Mouse (Mus musculus) thymus, postnatal 36 days (tissue): ENCODE measurements around the gene Sept1.
"Not testable (repeated sequence)": the region's sequence is repeated elsewhere in the genome, so short reads cannot be mapped to it uniquely, and the experiment has no call there.

ENCODE experiments used
- DNase-seq, 2 experiments: peaks; one replicate each; pipeline ENCODE4 v3.0.0; 2022; ENCODE audit warnings: mixed read lengths in 2 of 2

The Sept1 gene

DNA sequence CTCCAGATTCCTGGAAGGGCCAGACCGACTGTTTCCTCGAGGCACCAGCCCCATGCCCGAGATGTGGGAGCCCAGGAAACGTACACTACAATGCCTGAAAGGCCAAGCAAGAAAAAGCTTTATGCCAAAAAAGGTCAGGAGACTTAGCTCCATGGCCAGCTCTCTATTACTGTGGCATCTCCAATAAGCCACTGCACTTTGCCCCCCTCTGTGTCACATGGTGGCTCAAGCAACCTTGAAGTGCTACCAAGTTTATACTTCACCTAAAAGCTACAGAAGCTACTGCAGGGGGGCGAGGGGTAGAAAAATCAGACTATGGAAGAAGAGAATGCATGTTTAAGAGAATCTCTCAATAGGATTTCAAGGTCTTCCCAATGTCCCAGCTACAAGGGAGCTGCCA, 39.9 kb downstream of the Sept1 start:
- no peak for DNase-seq

DNA sequence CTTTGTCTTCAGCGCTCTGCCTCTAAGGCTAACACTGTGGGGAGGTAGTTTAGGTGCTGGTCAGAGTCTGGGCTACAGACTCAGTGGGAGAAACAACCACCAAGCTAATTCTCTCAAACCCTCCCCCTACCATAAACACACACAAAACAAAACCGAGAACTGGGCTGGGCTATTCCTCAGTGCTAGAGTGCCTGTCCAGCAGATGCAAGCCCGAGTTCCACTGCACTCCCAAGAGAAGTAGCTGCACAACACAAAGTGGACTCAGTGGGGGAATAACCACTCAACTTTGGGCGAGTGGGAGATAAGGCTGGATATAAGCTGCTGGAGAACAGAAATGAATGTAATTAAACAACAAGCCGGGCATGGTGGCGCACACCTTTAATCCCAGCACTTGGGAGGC, 42.3 kb downstream of the Sept1 start:
- DNase-seq = no peak

DNA sequence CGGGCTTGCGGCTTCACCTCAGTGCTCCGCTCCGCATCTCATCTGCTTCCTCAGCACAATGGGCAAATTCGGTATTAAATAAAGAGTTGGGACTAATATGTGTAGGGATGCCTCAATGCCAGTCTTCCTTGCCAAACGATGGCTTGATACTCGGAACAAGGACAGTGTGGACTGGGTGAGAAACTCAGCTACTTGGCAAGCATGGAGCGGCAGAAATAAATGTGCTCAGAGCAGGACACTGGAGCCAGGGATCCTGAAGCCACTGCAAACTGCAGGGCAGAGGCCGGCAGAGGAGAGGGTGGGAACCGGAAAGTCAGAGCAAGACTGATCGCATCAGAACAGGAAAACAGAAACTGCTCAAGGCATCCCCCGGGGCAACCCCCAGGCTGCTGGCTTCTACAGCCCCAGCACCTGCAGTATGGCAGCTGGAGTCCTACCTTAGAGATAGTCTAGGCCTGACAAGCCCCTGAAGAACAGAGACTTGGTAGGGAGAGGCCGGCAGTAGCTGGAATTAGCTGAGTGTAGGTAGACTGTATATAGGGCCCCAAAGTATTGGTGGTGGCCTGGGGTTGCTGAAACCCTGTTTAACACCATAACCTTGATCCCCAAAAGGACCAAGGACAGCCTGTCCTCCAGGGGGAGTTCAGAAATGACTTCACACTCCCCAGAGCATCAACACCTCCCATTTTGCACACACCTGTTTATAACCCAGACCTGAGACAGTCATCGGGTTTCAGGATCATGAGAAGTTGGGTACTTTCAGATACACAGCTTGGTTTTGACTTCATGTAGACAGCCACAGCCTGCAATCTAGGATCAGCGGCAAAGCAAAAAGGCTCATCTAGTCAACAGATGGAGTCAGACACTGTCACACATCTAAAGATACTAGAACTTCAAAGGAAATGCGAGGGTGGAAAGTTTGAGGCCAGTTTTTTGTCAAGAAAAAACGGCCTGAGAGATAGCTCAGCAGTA, 44.3 kb downstream of the Sept1 start:
- DNase-seq = peak; percentile 45 to 69

DNA sequence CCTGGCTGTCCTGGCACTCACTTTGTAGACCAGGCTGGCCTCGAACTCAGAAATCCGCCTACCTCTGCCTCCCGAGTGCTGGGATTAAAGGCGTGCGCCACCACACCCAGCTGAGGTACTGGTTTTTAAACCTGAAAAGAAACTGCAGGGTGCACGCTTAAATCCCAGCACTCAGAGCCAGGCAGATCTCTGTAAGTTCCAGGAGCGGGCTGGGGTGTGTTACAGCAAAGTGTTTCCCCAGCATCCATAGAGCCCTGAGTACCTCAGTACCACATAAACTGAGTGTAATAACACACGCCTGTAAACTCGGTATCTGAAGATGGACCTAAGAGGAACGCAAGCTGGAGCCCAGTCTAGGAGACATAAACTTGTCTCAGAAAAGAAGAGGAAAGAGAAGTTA, 45.6 kb downstream of the Sept1 start:
- no peak for DNase-seq

DNA sequence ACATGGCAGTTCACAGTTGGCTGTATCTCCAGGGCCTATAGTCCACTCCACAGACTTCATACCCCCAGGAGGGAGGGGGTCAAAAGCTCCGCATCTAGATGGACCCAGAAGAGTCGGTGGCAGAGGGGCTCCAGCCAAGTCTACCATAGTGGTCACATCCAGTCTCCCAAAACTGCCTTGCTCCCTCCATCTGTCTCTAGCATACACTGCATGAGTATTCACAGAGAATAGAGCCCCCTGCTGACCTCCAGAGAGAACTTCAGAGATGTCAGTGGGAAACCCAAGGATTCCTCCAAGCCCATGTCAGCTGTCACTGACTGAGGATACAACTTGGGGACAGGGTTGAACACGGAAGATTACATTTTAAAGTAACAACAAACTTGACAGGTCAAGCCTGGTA, 47.3 kb downstream of the Sept1 start:
- DNase-seq = no peak

DNA sequence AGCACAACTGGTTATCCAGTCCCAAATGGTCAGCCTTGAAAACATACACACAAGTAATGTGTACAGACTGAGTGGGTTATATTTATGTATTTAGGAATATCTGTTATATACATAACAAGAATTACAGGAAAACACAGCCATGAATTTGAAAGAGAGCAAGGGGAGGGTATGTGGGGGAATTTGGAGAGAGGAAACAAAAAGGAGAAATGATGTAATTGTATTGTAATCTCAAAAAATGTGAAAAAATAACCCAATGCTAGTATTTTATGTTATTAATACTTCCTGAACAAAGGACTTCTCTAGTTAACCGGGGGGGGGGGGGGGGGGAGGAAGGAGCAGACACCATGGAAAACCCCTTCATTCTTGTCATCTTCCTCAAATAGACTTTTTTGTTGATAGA, 48.2 kb downstream of the Sept1 start:
- DNase-seq = no peak

DNA sequence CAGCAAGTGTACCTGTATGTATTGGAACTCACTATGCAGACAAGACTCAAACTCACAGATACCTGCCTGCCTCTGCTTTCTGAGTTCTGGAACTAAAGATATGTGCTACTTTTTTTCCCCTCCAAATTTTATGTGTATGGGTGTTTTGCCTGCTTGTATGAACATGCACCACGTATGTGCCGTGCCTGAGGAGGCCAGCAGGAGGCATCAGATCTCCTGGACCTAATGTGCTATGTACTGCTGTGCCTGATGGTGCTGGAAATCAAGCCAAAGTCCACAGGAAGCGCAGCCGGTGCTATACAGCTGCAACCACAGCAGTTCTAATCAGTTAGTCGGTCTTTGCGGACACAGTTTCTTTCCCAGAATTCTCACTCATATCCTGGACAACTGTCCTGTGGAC, 49.1 kb downstream of the Sept1 start:
- peak; percentile 40 to 41 for DNase-seq

DNA sequence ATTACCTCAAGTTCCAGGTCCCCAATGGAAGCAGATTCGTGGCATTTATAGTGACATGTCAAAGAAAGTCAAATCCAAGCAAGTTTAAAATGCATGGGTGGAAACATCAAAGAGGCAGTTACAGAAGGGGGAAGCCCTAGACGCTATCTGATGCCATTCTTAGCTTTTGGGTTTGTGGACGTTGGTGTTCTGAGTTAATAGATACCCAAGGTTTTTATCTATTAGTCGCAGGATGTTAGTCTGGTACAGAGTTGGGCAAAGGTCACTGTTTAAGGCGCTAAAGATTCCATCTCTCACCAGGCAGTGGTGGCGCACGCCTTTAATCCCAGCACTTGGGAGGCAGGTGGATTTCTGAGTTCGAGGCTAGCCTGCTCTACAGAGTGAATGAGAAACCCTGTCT, 49.6 kb downstream of the Sept1 start:
- DNase-seq = no peak

DNA sequence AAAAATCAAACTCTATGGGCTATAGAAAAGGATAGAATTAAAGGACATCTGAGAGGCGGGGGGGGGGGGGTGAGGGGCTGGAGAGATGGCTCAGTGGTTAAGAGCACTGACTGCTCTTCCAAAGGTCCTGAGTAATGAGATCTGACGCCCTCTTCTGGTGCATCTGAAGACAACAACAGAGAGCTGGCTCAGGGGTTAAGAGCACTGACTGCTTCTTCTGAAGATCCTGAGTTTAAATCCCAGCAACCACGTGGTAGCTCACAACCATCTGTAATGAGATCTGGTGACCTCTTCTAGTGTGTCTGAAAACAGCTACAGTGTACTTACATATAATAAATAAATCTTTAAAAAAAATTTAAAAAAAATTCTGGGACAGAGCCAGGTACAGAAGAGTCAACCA, 51.2 kb downstream of the Sept1 start:
- not testable (repeated sequence) for DNase-seq

DNA sequence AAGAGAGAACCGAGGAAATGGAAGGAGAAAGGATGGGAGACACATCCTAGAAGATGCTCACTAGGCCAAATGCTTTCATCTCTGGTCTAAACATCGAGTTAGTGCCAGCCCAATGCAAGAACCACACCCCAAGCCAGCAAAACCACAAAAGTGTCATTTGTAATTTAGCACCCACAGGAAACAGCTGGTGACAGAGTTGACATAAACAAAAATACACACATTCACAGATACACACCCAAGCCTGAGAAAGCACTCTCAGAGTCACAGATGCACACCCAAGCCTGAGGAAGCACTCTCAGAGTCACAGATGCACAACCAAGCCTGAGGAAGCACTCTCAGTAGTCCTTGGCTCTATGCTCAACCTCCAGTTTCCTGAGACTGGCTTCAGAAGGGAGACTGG, 52.1 kb downstream of the Sept1 start:
- no peak for DNase-seq

DNA sequence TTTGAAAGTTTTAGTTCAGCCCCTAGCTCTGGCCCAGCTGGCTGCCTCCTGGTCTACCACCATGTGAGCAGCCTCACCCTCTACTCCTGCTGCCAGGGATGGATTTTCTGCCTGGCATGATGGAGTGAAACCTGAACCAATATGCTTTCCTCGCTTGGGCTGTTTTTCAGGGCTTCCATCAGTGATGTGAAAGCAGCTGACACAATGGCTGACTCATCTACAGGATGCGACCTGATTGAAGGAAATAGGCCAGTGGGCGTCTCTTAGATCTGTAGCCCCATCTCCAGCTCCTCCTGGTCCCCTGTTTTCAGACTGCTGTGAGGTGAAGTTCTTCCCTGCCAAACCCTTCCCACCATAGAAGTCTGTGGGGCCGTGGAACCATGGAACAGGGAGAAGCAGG, 56.0 kb downstream of the Sept1 start:
- DNase-seq = no peak

DNA sequence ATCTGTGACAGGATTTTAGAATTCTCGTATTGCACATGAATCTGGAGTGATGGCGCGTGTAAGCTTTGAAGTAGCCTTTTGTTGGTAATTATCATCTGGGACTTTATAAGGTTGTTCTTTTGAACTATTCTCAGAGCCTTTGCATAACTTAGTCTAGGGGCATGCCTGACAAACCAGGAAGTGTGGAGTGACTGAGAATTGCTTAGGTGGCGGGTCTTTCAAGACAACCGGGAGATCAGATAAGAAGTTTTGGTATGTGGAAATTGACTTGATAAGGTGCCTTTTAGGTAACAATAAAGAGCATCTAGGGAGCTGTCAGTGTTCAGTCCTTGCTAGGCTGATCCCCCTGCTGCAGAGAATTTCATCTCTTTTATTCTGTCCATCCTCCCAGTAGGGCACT, 66.4 kb downstream of the Sept1 start:
- DNase-seq = no peak

DNA sequence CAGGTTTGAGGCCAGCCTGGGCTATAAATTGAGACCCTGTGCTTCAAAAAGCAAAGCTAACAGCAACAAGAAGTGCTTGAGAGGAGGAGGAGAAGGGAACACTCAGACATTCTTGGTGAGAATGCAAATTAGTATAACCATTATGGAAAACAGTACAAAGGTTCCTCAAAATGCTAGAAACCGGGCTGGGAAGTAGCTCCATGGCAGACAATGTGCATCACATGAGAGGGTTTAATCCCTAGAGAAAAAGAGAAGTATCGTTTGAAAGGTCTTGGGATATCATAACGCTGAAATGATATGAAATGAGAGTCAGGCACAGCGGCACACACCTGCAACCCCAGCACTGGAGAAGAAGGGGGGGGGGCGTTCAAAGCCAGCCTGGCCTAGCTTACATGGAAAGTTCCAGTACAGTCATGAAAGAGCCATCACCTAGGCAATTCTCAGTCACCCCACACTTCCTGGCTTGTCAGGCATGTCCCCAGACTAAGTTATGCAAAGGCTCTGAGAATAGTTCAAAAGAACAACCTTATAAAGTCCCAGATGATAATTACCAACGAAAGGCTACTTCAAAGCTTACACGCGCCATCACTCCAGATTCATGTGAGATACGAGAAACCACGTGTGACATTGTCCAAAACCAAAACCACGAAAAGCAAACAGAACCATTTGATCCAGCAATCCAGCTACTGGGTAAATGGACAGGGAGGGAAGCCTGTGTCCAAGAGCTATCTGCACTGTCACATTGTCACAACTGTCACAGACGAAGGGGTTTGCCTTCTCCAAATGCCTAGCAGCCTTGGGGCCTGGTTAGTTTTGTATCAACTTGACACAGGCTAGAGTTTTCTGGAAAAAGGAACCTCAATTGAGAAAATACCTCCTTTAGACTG, 67.1 kb downstream of the Sept1 start:
- no peak for DNase-seq
